Mouse (Mus musculus): ENCODE results near the gene Zfp967.
"Not testable (repeated sequence)": the region's sequence is repeated elsewhere in the genome, so short reads cannot be mapped to it uniquely, and the experiment has no call there.

Zfp967 gene

GRCm38 (mm10) chr2:176520756-176521155 is at the start of gene Zfp967:
Gene Zfp967 (plus strand): TSS chr2:176521056.
- not testable (repeated sequence) for DNase-seq (ENCODE audit: low read depth, low spot score)

GRCm38 (mm10) chr2:176486683-176487082 is 34.2 kb upstream of the Zfp967 start, which contains the start of gene Gm14434:
Gene Gm14434 (minus strand): TSS chr2:176486783.
- not testable (repeated sequence) for DNase-seq (ENCODE audit: low read depth, low spot score)

Data from ES-CJ7 (cell line).